Mouse (Mus musculus) intestine, postnatal 0 days (tissue): ENCODE data around the gene Hs3st2. TPM values are rescaled to one million over a fixed set of nuclear protein-coding genes. Genes with fewer than 3 reads are reported as not detected.

Experiments used
- ATAC-seq: fragments of 200-750 bp; cut with Nextera tagmentation; 2 replicates; pipeline ENCODE4 v1.8.0; 2017; ENCODE audit warnings: mild to moderate bottlenecking, moderate TSS enrichment, moderate library complexity
- H3K27ac ChIP-seq: fragments of 300-500 bp; sonication (generic); 2 replicates; pipeline ENCODE4 v1.5.1; 2014; ENCODE audit warnings: mild to moderate bottlenecking, low read depth, low read length, moderate library complexity
- H3K27me3 ChIP-seq: fragments of 300-500 bp; sonication (generic); replicated peaks from 2 replicates; pipeline ENCODE4 v1.6.1; 2014; ENCODE audit warnings: low read length, mixed read lengths; ENCODE audit not compliant: control insufficient read depth, insufficient read depth
- H3K36me3 ChIP-seq: fragments of 300-500 bp; sonication (generic); 2 replicates; pipeline ENCODE4 v1.6.1; 2014; ENCODE audit warnings: mild to moderate bottlenecking, moderate library complexity; ENCODE audit not compliant: control insufficient read depth, insufficient read depth
- H3K4me1 ChIP-seq: fragments of 300-500 bp; sonication (generic); replicated peaks from 2 replicates; pipeline ENCODE4 v1.6.1; 2014; ENCODE audit warnings: antibody characterized with exemption, low read length, mixed read lengths; ENCODE audit not compliant: control insufficient read depth, insufficient read depth
- H3K4me2 ChIP-seq: fragments of 300-500 bp; sonication (generic); replicated peaks from 2 replicates; pipeline ENCODE4 v1.6.1; 2014; ENCODE audit warnings: low read depth, mild to moderate bottlenecking, moderate library complexity
- H3K4me3 ChIP-seq: fragments of 300-500 bp; sonication (generic); 2 replicates; pipeline ENCODE4 v1.5.1; 2014; ENCODE audit warnings: low read depth, low read length
- H3K9ac ChIP-seq: fragments of 300-500 bp; sonication (generic); 2 replicates; pipeline ENCODE4 v1.6.1; 2014; ENCODE audit warnings: mild to moderate bottlenecking, low read depth, low read length
- H3K9me3 ChIP-seq: fragments of 300-500 bp; sonication (generic); 2 replicates; pipeline ENCODE4 v1.6.1; 2016; ENCODE audit warnings: mixed run types; ENCODE audit not compliant: control insufficient read depth
- CTCF ChIP-seq: sonication (generic); IDR thresholded peaks from 2 replicates; pipeline ENCODE4 v1.5.1; 2016; ENCODE audit warnings: low read depth, mild to moderate bottlenecking, control low read depth, antibody characterized with exemption, moderate library complexity
- WGBS: fragments of 180-500 bp; shearing (Covaris S2); extraction: QIAGEN DNeasy Blood & Tissue Kit; methylation state at CpG from one replicate; pipeline ENCODE4 v1.1.7; 2014; 5-methylcytosine and 5-hydroxymethylcytosine counted together
- polyA plus RNA-seq: library from polyadenylated mRNA; unstranded; fragments of >200 nt; fragmentation: Nextera tagmentation; extraction: Ambion mirVana; gene quantifications from 2 replicates; pipeline ENCODE4 v1.2.1, GENCODE M21; 2015

Hs3st2 gene
- polyA plus RNA-seq, 1 experiment from 2014 or later: 0.85 TPM

- 78% methylated on average over 7 of the region's 7 CpGs for WGBS
- H3K4me2 ChIP-seq: no peak overlapping the region
- H3K4me1 ChIP-seq: no peaks in the 10 kb centered on the region
- H3K9ac ChIP-seq: no peak overlapping the region
- no peak overlapping the region for H3K27ac ChIP-seq
- H3K27me3 ChIP-seq: no peaks in the 10 kb centered on the region
- no peaks in the 10 kb centered on the region for H3K36me3 ChIP-seq
- TF ChIP-seq CTCF: no peak
- no peaks in the 10 kb centered on the region for H3K9me3 ChIP-seq
- no peak for ATAC-seq
- H3K4me3 ChIP-seq: no peak overlapping the region
Observed at GRCm38 (mm10) chr7:121371990-121372389, 19.7 kb upstream of the Hs3st2 start.

- Histone ChIP-seq H3K4me1 (no peaks in the 10 kb centered on the region), H3K9me3 (no peaks in the 10 kb centered on the region), H3K27ac (no peak overlapping the region), H3K36me3 (no peaks in the 10 kb centered on the region), H3K27me3 (no peaks in the 10 kb centered on the region), H3K4me2 (no peak overlapping the region), H3K4me3 (no peak overlapping the region), H3K9ac (no peak overlapping the region)
- WGBS: 7% methylated on average over 6 of the region's 6 CpGs
- no peak for ATAC-seq
- TF ChIP-seq CTCF: no peak
Observed at GRCm38 (mm10) chr7:121375456-121375855, 16.2 kb upstream of the Hs3st2 start.

DNA sequence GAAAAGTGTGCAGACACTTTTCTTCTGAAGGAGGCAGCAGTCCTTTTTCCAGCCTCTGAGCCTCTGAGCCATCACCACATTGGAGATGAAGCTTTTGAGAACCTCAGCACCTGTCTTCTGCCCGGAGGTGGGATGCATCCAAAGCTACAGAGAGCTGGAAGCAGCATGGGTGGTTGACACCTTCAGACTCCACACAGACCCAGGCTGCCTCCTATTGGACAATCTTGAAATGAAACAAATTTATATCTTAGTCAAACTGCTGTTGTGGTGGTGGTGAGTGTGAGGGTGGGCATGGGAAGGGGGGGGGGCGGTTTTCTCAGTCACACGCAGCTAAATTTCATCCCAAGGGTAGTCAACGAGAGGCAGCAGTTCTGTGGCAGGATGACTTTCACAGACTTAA lies 12.7 kb upstream of the Hs3st2 start:
- no peak for ATAC-seq
- no peaks in the 10 kb centered on the region for H3K4me1 ChIP-seq
- no peaks in the 10 kb centered on the region for H3K36me3 ChIP-seq
- no peak overlapping the region for H3K9ac ChIP-seq
- no peak overlapping the region for H3K27ac ChIP-seq
- no peak overlapping the region for H3K4me3 ChIP-seq
- no peaks in the 10 kb centered on the region for H3K27me3 ChIP-seq
- TF ChIP-seq CTCF: peak; percentile 68
- no peaks in the 10 kb centered on the region for H3K9me3 ChIP-seq
- no peak overlapping the region for H3K4me2 ChIP-seq
- 59% methylated on average over 4 of the region's 4 CpGs for WGBS

DNA sequence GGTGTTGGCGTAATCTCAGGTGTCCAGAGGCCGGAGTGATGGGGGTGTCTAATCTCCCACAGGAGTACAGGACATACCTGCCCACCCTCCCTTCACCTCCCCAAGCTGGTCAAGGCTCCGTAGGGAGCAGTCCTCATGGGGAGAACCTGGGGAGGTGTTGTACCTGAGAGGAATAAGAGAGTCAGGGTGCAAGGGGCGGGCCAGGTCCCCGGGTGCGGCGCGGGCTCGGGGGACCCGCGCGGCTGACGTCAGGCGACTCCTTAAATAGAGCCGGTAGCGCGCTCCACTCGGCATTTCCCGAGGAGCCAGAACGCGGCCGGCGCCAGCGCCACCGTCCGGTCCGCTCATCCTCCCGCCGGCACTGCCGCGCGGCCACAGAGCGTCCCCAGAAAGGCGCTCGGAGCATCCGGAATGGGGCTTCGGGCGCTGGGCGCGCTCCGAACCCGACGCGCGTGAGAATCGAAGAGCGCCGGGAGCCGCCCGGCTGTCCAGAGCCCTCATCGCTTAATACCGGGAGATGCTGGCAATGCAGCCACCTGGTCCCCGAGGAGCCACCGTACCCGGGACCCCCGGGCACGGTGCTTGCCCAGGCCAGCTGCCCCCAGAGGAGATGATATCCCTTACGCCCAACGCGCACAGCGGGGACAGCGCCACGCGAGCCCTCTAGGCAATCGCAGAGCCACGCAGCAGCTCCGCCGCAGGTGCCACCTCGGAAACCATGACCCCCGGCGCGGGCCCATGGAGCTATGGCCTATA lies 503 bp downstream of the Hs3st2 start:
- Histone ChIP-seq H3K36me3 (no peaks in the 10 kb centered on the region), H3K9me3 (no peaks in the 10 kb centered on the region), H3K4me3 (0 out of 2 replicates have a peak overlapping the region, but pooled peaks have one; percentile 7), H3K9ac (no peak overlapping the region), H3K4me1 (no peaks in the 10 kb centered on the region), H3K4me2 (peak overlapping the region; percentile 13; the same call in 1 of the 2 replicates), H3K27me3 (peaks cover 32% of the 10 kb centered on the region), H3K27ac (no peak overlapping the region)
- no peak for ATAC-seq
- 2% methylated on average over 72 of the region's 72 CpGs for WGBS
- no peak for TF ChIP-seq CTCF

DNA sequence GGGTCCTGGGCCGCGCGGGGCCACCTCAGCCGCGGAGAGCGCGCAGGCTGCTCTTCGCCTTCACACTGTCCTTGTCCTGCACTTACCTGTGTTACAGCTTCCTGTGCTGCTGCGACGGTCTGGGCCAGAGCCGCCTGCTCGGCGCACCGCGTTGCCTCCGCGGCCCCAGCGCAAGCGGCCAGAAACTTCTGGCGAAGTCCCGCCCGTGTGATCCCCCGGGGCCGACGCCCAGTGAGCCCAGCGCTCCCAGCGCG lies 1.0 kb downstream of the Hs3st2 start:
- Histone ChIP-seq H3K4me2 (no peak overlapping the region), H3K27me3 (peaks cover 32% of the 10 kb centered on the region), H3K4me3 (no peak overlapping the region), H3K27ac (no peak overlapping the region), H3K4me1 (no peaks in the 10 kb centered on the region), H3K9ac (no peak overlapping the region), H3K36me3 (no peaks in the 10 kb centered on the region), H3K9me3 (no peaks in the 10 kb centered on the region)
- no peak for TF ChIP-seq CTCF
- under 1% methylated on average over 28 of the region's 28 CpGs for WGBS
- ATAC-seq: no peak

- Histone ChIP-seq H3K9ac (no peak overlapping the region), H3K4me1 (no peaks in the 10 kb centered on the region), H3K9me3 (no peaks in the 10 kb centered on the region), H3K4me2 (no peak overlapping the region), H3K36me3 (no peaks in the 10 kb centered on the region), H3K27me3 (peaks cover 32% of the 10 kb centered on the region), H3K4me3 (no peak overlapping the region), H3K27ac (no peak overlapping the region)
- no peak for TF ChIP-seq CTCF
- WGBS: 68% methylated on average over 1 of the region's 1 CpGs
- no peak for ATAC-seq
Observed at GRCm38 (mm10) chr7:121393884-121394283, 2.2 kb downstream of the Hs3st2 start.

DNA sequence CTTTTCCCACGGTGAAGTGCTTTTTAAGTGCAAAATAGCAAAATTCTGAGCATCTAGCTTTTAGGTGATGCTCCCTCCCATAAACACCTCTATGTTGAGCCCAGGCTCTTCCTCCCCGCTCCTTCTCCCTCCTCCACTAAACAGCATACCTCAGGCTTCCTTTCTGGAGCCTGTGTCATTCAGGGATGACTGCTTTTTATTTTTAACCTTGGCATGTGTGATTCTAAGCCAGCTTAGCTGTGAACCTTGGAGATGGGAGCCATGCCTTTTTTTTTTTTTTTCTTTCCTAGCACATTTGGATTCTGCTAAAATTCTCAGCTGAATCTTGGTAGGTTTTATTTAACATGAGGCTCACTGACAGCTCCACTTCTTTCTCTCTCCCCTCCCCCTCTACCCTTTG lies 3.2 kb downstream of the Hs3st2 start:
- Histone ChIP-seq H3K27ac (no peak overlapping the region), H3K9ac (no peak overlapping the region), H3K9me3 (no peaks in the 10 kb centered on the region), H3K27me3 (peaks cover 32% of the 10 kb centered on the region), H3K36me3 (no peaks in the 10 kb centered on the region), H3K4me1 (no peaks in the 10 kb centered on the region), H3K4me3 (no peak overlapping the region), H3K4me2 (no peak overlapping the region)
- no peak for TF ChIP-seq CTCF
- WGBS: 80% methylated on average over 2 of the region's 2 CpGs
- ATAC-seq: no peak
